Mouse (Mus musculus) brain, embryonic 18.5 days (tissue): ENCODE measurements around the gene Edc3.
A peak's percentile ranks its signal among the peaks of the same experiment; 100 is the strongest.

Source experiments
- DNase-seq: peaks from one replicate; pipeline ENCODE4 v3.0.0-alpha.2; 2012; ENCODE audit warnings: low read depth, low spot score

Gene Edc3

DNA sequence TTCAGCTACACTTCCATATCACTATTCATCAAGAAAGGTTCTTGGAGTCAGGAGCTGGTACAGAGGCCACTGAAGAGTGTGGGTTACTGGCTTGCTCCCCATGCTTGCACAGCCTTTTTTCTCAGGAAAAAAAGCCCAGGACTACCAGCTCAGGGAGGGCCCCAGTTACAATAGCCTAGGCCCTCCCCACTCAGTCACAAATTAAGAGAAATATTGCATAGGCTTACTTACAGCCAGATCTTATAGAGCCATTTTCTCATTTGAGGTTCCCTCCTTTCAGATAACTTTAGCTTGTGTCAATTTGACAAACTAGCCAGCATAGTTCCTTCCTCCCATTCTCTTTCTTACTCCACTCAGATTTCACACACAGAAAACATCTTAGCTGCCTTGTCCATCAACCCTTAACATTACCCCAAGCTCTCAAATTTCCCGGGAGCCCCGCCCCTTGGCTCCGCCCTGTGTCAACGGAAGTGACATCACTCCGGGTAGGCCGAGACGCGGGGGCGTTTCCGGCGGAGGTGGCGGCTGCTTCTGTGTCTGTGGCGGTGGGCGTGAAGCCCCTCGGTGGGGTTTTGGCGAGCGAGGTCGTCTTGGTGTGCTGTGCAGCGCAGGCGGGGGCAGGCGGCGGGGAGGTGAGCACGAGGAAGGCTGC, at the start of gene Edc3:
Edc3 (plus strand) TSS at position 473 of the 652 bp plus-strand sequence.
- no peak for DNase-seq

DNA sequence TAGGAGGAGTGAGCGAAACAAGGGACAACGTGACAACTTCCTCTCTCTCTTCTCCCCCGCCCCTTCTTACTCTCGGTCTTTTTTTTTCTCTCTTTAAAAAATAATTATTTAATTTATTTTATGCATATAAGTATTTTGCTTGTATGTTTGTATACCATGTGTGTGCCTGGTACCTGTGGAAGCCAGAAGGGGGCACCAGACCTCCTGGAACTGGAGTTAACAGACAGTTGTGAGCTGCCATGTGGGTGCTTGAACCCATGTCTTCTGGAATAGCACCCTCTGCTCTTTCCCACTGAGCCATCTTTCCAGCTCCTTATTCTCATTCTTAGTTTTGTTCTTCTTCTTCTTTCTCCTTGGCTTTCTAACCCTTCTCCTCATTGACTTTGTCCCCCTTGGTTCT, 49.4 kb upstream of the Edc3 start:
- DNase-seq = no peak

DNA sequence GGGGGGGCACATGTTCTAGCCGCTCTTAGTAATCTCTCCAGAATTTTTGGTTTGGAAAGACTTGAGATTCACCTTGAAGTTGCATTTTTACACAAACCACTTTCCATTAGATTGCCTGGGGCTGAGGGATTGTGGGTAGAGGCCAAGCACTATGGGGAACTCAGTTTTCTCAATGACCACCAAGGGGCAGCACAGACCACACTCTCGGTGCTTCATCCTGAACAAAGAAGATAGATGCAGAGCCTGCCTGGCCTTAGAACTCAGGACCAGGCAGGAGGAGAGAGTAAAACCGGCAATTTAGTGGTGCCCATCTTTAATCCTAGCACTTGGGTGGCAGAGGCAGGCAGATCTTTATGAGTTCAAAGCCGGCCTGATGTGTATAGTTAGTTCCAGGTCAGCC, 48.6 kb upstream of the Edc3 start:
- peak; percentile 49 for DNase-seq

DNA sequence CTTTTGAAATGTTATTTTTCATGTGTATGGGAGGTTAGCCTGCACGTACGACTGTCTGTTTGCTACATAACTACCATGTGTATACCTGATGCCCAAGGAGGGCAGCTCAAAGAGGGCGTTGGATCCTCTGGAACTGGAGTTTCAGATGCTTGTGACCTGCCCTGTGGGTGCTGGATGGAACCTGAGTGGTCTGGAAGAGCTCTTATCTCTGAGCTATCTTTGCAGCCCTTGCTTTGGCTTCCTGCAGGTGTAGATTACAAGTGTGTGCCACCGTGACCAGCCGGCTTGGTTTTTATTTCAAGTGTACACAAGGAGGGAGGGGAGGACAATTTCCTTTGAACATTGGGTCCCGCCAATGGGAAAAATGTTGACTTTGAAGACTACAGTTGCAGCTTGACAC, 47.8 kb upstream of the Edc3 start:
- DNase-seq = no peak

DNA sequence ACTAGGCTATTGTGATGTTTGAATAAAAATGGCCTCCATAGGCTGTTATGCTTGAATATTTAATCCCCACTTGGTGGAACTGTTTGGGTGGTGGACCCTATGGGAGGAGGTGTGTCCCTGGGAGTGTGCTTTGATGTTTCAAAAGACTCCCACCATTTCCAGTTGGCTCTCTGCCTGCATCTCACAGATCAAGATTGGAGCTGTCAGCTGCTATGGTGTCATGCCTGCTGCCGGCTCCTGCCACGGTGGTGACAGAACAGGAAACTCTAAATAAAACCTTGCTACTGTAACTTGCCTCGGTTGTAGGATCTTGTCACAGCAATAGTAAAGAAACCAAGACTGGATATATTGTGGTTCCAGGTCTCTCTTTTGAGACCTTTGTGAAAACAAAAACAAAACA, 46.8 kb upstream of the Edc3 start:
- DNase-seq = no peak

DNA sequence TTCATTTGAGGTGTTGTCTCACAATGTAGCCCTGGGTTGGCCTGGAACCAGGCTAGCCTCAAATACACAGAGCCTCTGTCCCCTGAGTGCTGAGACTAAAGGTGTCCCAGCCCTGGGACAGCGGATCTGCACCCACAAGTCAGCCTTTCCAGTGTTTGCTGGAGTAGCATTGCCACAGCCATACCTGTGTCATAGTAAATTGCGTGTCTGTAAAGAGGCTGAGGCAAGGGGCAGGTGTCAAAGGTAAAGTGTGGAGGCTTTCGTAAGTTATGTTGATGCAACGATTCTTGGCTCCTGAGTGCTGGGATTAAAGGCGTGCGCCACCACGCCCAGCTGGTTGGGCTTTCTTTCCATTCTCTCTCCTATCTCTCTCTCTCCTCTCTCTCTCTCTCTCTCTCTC, 43.7 kb upstream of the Edc3 start:
- no peak for DNase-seq

DNA sequence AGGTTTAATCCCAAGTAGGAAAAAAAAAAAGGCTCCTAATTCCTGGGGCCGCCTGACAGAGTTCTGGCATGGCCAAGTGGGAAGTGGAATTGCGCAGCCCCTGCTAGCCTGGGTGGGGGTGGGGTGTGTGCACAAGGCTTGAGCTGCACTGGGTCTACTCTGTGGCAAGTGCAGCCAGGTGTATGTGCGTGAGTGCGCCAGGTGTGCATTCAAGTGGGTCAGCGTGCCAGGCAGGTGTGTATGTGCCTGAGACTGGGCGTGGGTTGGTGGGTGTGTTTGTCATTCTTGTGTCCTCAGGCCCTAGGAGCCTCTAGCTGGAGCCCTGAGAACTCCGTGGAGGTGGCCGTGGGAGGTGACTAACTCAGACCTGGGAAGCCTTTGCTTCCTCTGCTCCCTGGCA, 41.8 kb upstream of the Edc3 start:
- no peak for DNase-seq

DNA sequence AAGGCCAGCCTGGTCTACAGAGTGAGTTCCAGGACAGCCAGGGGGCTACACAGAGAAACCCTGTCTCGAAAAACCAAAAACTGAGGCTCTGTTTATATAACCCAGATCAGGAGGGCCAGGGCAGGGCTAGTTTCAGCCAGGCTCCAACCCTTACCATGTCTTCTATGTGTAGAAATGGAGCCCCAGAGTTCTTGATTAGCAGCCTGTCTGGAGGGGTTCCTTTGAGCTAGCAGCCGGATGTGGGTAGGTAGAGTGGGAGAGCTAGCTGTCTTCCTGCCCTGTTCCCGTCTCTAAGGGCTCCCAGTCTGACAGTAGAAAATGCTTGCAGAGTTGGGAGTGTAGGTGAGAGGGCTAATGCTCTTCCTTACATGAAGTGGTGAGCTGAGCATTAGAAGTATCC, 41.2 kb upstream of the Edc3 start:
- no peak for DNase-seq

DNA sequence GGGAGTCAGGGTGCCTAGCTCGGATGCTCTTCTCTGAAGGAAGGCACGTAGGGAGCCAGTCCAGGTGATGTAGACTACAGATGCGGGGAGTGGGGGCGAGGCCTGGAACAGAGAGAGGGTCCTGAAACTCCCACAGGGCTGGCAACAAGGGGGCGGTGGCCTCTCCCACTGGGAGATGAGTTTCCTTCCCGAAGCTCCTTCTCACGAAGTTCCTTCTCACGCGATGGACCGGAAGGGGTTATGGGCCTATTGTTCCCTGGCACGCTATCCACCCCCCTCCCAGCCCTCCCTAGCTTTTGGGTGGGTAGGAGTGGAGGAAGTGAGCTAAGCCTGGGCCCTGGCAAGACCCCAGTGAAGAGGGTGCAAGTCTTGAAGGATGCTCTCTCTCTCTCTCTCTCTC, 40.5 kb upstream of the Edc3 start:
- DNase-seq = no peak

DNA sequence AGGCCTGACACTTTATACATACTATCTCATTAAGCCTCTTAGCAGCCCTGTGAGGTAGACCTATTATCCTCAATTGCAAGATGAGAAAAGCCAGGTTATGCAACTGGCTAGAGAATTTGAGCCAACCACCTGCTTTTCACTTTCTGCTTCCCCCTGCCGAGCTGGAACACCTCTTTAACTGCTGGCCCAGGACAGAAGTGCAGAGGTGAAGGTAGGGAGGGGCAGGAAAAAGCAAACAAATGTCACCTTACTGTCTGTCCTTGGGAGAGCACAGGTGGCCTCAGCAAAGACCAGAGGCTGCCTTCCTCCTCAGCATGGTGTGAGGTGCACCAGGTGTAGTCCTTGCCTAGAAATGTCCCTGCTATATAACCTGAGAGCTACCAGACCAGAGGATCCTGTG, 40.1 kb upstream of the Edc3 start:
- DNase-seq = no peak

DNA sequence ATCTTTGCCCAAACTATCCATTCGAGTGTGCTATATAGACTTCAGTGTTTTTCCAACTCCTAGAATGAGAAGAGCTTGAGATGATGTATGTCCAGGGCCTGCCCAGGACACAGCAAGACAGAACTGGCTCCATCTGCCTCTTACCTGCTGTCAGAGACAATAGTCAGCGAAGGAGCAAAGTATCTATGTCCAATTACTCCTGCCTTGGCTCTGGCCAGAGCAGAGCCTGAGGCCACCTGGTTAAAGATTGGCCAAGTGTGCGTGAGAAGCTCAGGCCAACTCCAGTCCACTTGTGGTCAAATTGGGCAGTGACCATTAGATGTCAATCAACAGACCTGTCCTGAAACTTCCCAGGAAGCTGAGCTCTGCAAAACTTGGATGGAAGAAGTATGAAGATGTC, 38.8 kb upstream of the Edc3 start:
- DNase-seq = no peak

DNA sequence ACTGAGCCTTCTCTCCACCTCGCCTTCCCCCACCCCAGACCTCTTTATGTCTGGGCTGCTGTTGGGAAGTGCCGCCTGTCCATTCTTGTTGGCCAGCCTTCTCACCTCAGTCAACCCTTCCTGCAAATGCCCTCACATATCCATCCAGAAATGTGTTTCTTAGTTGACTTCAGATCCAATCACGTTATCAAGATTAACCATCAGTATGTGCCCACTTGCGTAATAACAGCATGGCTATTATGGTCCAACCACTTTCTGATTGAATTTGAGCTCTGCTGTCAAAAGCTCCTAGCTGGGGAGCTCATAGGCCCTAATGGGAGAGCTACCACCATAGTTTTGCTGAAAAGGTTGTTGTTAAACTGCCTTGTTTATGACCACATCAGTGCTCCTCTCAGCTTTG, 37.3 kb upstream of the Edc3 start:
- DNase-seq = no peak

DNA sequence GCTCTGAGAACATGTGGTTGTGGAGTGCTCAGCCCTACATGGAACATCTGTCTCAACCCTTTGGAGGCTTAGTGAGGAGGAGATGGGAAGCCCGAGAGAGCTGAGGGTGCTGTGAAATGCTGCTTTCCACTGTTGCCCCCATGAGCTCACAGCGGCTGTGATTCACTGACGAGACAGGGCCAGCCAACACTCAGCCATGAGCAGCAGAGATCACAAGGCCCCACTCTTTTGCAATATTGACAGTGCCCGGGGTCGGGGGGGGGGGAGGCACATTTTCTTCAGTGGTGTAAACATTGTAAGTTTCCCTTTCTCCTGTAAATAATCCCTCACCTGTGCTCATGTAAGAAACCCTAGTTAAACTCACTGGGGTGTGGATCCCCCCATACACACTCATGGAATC, 36.8 kb upstream of the Edc3 start:
- no peak for DNase-seq

DNA sequence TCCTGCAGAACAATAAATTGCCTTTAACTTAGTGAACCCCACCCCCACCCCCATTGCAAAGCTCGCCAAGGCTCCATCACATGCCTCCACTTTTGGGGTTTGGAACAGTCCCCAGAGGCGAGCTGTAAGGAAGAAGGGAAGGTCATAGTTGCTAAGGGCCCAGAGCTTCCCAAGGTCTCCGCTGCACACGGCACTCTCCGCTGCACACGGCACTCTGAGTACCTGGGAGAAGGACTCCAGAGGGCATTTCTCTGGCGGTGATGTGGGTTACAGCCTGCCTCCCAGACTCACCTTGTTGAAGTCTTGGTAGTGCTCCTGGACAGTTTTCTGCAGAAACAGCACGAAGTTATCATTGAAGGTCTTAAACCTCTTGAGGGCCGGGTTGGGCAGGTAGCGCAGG, 26.9 kb upstream of the Edc3 start:
- DNase-seq = no peak

DNA sequence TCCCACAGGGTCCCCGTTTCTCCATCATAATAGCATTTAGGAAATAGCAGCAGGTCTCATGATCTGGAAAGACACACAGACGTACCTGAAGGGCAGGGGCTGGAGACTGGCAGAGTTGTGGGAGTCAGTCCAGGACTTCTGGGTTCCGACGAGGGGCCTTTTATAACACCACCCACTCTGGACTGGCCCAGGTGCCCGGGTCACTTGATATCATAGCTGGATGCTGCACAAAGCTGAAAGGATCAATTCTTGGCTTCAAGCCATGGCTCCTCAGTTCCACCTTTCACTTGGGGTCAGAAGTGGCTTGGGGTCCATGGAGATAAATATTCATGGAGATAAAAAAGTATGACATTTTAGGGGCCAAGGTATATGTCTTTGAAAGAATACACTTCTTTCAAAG, 24.8 kb upstream of the Edc3 start, which contains the start of gene Cyp1a2:
Cyp1a2 (minus strand) TSS at position 184 of the 400 bp plus-strand sequence.
- DNase-seq = no peak

DNA sequence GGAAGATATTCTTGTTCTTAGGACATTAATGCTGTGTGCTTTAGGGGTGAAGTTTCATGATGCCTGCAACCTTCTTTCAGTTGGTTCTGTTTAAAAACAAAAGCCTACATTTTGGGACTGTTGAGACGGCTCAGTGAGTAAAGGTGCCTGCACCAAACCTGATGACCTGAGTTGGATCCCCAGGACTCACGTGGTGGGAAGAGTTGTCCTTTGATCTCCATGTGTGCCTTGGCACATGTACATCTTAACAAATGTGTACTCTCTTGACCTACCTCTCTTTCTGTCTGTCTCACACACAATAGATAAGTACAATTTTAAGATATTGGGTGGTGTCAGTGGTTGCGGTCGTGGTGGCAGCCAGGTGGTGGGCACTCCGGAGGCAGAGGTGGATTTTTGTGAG, 22.3 kb upstream of the Edc3 start:
- no peak for DNase-seq

DNA sequence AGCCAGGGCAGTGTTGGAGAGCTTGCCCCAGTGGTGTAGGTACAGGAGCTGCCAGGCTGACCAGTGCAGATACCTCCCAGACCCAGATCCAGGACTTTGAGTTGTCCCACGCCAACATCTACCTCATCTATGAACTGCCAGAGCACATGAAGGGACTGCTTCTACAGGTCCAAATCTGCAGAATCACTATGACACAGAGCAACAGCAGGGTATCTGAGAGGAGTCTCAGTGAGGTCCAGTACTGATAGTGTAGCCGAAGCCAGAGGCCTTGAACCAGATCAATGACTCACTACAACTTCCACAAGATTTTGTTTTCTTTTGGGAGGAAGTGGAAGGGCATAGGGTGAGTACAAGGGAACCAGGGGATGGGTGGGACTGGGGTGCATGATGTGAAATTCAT, 20.6 kb upstream of the Edc3 start, which contains the start of gene Cyp1a1:
Cyp1a1 (plus strand) TSS at position 178 of the 400 bp plus-strand sequence.
- DNase-seq = no peak

DNA sequence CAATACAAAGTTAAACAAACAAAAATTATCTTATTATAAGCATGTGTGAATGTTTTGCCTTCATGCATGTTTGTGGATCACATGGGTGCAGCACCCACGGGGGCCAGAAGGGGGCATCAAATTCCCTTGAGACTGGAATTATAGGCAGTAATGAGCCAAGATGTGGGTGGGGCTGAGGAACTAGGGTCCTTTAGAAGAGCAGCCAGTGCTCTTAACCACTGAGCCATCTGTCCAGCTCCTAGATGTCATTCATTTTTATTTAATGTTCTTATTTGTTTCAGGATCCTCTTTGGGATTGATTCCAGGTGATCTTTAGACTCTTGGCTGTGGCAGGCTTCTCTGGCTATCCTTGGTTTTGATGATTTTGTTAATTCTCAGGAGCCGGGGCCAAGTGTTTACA, 20.2 kb upstream of the Edc3 start:
- no peak for DNase-seq

DNA sequence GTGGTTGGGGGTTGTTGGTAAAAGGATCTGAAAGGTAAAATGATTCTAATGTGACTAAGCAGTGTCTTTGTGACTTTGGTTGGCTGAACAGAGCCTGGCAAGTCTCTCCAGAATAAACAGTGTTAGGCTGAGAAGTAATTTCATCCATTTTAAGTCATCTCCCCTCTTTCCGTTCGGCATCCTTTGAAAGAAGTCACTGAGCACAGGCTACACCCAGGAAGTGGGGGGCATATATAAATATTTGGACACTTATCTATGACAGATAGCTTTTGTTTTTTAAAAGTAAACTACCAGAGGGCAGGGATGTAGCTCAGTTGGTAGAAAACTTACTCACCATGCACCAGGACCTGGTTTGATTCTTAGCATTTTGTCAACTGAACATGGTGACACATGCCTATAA, 19.7 kb upstream of the Edc3 start:
- no peak for DNase-seq

DNA sequence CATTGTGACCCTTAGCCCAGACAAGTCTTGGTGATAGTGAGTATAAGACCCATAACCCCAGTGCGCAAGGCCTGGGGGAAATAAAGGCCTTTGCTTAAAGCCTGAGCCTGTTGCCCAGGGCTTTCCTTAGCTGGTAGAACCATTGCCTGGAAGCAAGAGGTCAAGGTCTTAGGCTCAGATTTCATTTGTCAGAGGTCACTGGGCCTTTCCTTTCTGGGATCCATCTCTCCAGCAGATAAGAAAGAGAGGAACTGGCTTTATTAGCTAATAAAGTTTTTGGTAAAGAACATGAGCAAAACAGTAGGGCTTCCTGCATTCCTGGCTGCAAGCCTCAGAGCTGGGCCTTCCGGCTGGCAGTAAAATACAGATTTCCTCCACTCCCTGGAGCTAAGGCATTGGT, 14.2 kb upstream of the Edc3 start:
- no peak for DNase-seq

DNA sequence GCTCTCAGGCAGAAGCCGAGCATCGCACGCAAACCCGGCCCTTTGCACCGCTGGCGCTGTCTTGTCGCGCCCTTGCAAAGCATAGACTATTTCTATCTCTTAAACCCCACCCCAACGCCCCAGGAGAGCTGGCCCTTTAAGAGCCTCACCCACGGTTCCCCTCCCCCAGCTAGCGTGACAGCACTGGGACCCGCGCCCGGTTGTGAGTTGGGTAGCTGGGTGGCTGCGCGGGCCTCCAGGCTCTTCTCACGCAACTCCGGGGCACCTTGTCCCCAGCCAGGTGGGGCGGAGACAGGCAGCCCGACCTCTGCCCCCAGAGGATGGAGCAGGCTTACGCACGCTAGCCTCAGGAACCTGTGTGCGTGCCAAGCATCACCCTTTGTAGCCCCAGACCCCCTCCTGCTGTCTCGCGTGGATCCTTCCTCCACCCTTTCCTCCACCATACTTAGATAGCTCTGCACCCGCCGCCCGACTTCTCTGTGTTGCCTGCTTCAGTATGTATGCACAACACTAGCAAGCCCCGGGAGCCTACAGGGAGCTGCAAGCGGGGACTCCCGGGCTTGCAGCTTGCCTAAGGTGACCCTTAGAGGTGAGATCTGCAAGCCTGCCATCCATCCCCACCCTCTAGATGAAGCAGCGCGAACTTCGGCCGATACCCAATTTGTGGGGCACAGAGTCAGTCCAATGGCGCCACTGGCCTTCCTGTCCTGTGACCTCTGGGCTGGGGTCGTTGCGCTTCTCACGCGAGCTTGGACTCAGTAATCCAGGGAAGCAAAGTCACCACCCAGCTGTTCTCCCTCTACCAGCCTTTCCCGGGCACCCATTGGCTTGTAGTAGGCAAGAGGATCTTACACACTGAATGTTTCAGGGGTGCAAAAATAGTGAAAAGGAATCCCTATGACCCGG, 11.7 kb upstream of the Edc3 start:
- DNase-seq = peak; percentile 63

DNA sequence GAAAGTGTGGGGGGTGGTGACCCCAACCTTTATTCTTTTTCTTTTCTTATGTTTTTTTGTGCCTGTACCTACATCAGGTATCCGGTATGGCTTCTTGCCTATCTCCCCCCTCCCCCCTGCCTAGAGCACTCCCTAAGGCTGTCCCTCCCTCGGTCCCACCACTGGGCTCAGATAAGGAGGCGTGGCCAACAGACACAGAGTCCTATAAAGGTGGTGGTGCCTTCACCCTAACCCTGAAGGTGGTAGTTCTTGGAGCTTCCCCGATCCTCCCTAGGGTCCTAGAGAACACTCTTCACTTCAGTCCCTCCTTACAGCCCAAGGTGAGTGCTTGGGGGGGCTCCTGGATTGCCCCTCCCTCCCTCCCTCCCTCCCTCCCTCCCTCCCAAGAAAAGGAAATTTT, 11.0 kb upstream of the Edc3 start:
- DNase-seq = no peak

DNA sequence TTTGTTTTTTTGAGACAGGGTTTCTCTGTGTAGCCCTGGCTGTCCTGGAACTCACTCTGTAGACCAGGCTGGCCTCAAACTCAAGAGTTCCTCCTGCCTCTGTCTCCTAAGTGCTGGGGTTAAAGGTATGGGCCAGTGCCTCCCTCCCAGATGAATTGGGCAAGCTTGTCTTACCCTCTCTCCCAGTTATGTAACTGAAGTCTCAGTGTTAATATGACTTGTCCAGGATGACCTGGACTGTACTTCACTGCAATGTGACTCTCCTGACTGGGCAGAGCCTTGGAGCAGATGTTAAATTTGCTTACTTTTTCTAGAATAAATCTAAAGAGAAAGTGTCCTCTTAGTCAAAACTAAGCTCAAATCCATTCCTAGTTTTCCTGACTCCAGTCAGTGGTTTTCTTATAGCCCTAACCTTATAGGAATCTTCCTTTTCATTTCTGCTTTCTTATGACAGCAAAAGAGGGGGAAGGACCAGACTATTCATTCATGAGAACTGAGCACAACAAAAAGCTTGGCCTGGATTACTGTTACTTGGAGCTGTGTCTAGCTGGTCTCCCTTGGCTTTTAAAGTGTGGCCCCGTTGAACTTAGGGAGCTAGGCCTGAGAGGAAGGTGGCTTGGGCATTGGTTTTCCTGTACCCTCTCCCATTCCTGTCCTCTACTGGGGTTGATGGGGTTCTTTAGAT, 9.7 kb upstream of the Edc3 start:
- no peak for DNase-seq
